Mouse (Mus musculus) kidney, embryonic 15.5 days (tissue): Measurements from ENCODE around the gene Mnx1. TPM values are rescaled to one million over a fixed set of nuclear protein-coding genes. Genes with fewer than 3 reads are reported as not detected.

Experiments used
- ATAC-seq: fragments of 200-750 bp; cut with Nextera tagmentation; replicated peaks from 2 replicates; pipeline ENCODE4 v1.8.0; 2017; ENCODE audit warnings: moderate TSS enrichment; ENCODE audit not compliant: low FRiP score
- H3K27ac ChIP-seq: fragments of 300-500 bp; sonication (generic); 2 replicates; pipeline ENCODE4 v1.5.1; 2015; ENCODE audit warnings: mild to moderate bottlenecking, inconsistent platforms
- H3K27me3 ChIP-seq: fragments of 300-500 bp; sonication (generic); 2 replicates; pipeline ENCODE4 v1.6.1; 2015; ENCODE audit warnings: inconsistent platforms
- H3K36me3 ChIP-seq: fragments of 300-500 bp; sonication (generic); 2 replicates; pipeline ENCODE4 v1.6.1; 2015; ENCODE audit warnings: inconsistent platforms
- H3K4me1 ChIP-seq: fragments of 300-500 bp; sonication (generic); 2 replicates; pipeline ENCODE4 v1.6.1; 2015; ENCODE audit warnings: inconsistent platforms
- H3K4me2 ChIP-seq: fragments of 300-500 bp; sonication (generic); 2 replicates; pipeline ENCODE4 v1.6.1; 2015; ENCODE audit warnings: moderate library complexity, mild to moderate bottlenecking, inconsistent platforms
- H3K4me3 ChIP-seq: fragments of 300-500 bp; sonication (generic); replicated peaks from 2 replicates; pipeline ENCODE4 v1.5.1; 2015; ENCODE audit warnings: mild to moderate bottlenecking, inconsistent platforms
- H3K9ac ChIP-seq: fragments of 300-500 bp; sonication (generic); 2 replicates; pipeline ENCODE4 v1.6.1; 2015; ENCODE audit warnings: mild to moderate bottlenecking, inconsistent platforms
- H3K9me3 ChIP-seq: fragments of 300-500 bp; sonication (generic); replicated peaks from 2 replicates; pipeline ENCODE4 v1.6.1; 2016; ENCODE audit warnings: inconsistent platforms
- WGBS: fragments of 180-500 bp; shearing (Covaris S2); methylation state at CpG from one replicate; pipeline ENCODE4 v1.1.7; 2015; ENCODE audit warnings: mixed read lengths; 5-methylcytosine and 5-hydroxymethylcytosine counted together
- polyA plus RNA-seq: library from polyadenylated mRNA; unstranded; fragments of >200 nt; fragmentation: Nextera tagmentation; extraction: Ambion mirVana; gene quantifications from 2 replicates; pipeline ENCODE4 v1.2.1, GENCODE M21; 2015

The Mnx1 gene
- polyA plus RNA-seq, 1 experiment from 2014 or later = not detected

DNA sequence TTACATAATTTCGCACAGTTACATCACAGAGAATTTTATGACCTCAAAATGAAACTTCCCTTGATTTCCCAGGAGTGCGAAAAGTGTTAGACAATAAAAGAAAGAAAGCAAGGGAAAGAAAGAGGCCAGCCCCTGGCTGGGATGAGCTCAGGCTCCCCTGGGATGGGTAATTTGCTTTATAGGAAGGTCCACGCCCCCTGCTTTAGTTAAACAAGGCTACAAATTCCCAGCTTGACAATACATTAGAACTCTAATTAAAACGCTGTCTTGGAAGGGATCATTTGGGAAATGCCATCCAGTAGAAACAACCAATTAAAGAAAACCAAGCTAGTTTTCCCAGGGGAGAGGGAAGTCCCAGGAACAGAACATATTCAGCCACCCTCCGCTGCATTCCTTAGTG lies 2.7 kb downstream of the Mnx1 start:
- Histone ChIP-seq H3K27me3 (peaks cover 100% of the 10 kb centered on the region), H3K9ac (no peak overlapping the region), H3K27ac (no peak overlapping the region), H3K4me1 (peaks cover 23% of the 10 kb centered on the region), H3K4me2 (no peak overlapping the region), H3K4me3 (no peak overlapping the region), H3K9me3 (no peaks in the 10 kb centered on the region), H3K36me3 (no peaks in the 10 kb centered on the region)
- ATAC-seq = no peak
- WGBS = under 1% methylated on average over 5 of the region's 5 CpGs

GRCm38 (mm10) chr5:29475041-29475440 lies 3.2 kb downstream of the Mnx1 start:
- peaks cover 100% of the 10 kb centered on the region for H3K27me3 ChIP-seq
- ATAC-seq = no peak
- H3K9me3 ChIP-seq = no peaks in the 10 kb centered on the region
- H3K4me3 ChIP-seq = no peak overlapping the region
- H3K27ac ChIP-seq = no peak overlapping the region
- WGBS = 3% methylated on average over 10 of the region's 10 CpGs
- H3K4me1 ChIP-seq = peaks cover 23% of the 10 kb centered on the region
- H3K9ac ChIP-seq = no peak overlapping the region
- H3K4me2 ChIP-seq = no peak overlapping the region
- no peaks in the 10 kb centered on the region for H3K36me3 ChIP-seq

DNA sequence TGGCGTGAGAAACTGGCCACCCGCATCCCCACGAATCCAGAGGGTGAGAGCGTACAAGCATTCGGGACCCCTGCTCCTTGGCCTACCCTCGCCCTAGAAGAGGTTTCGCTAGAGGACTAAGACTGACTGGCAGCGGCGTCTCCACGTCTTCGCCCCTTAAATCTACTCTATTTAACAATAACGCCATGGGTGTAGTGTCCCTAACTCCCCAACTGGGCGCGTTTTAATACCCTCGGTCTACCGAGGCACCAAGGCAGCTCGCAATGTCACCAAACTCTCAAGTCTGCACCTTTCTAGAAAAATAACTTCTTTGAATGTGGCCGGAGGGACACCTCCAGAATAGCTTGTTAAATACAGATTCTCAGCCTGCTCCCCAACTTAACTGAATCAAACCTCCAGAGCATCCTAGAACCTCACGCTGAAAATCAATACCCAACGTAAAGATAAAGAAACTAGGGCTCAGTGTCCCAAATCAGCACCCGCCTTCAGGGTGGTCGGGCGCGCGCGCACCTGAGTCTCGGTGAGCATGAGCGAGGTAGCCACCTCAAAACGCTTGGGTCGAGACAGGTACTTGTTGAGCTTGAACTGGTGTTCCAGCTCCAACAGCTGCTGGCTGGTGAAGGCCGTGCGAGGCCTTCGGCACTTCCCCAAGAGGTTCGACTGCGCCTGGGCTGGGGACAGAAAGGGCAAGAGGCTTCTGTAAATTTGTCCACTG lies 3.9 kb downstream of the Mnx1 start:
- peaks cover 21% of the 10 kb centered on the region for H3K4me1 ChIP-seq
- H3K27ac ChIP-seq = no peak overlapping the region
- H3K36me3 ChIP-seq = no peaks in the 10 kb centered on the region
- H3K27me3 ChIP-seq = peaks cover 100% of the 10 kb centered on the region
- H3K9me3 ChIP-seq = no peaks in the 10 kb centered on the region
- H3K4me2 ChIP-seq = no peak overlapping the region
- no peak overlapping the region for H3K4me3 ChIP-seq
- no peak for ATAC-seq
- no peak overlapping the region for H3K9ac ChIP-seq
- WGBS = 2% methylated on average over 35 of the region's 35 CpGs

DNA sequence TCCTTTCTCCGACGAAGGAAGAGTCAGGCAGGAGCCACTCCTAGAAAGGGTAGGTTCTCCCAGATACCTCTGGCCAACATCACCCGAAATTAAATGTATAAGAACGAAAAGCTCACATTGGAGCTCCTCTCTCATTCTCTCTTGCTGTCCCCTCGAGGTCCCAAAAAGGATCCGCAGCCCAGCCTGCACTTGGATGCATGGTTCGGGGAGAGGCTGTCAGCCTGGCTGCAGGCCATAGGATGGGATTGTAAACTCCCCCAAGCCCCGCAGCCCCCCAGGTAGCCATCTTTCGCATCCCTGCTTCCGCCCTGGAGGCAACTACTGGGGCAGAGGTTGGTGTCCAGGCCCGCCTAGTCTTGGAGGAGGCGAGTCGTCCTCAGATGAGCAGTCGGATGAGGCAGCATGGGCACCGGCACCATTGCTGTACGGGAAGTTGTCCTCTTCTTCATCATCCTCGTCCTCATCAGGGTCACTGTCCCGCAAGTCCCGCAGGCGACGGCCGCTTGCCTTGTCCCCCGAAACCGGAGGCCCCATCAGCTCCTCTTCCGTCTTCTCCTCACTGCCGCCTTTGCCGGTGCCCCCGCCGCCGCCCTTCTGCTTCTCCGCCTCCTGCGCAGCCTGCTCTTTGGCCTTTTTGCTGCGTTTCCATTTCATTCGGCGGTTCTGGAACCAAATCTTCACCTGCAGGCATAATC lies 4.6 kb downstream of the Mnx1 start:
- H3K27ac ChIP-seq = no peak overlapping the region
- H3K9ac ChIP-seq = no peak overlapping the region
- no peak overlapping the region for H3K4me2 ChIP-seq
- H3K4me1 ChIP-seq = peaks cover 15% of the 10 kb centered on the region
- H3K27me3 ChIP-seq = peaks cover 100% of the 10 kb centered on the region
- no peaks in the 10 kb centered on the region for H3K9me3 ChIP-seq
- H3K4me3 ChIP-seq = no peak overlapping the region
- H3K36me3 ChIP-seq = no peaks in the 10 kb centered on the region
- WGBS = under 1% methylated on average over 35 of the region's 35 CpGs
- ATAC-seq = no peak

DNA sequence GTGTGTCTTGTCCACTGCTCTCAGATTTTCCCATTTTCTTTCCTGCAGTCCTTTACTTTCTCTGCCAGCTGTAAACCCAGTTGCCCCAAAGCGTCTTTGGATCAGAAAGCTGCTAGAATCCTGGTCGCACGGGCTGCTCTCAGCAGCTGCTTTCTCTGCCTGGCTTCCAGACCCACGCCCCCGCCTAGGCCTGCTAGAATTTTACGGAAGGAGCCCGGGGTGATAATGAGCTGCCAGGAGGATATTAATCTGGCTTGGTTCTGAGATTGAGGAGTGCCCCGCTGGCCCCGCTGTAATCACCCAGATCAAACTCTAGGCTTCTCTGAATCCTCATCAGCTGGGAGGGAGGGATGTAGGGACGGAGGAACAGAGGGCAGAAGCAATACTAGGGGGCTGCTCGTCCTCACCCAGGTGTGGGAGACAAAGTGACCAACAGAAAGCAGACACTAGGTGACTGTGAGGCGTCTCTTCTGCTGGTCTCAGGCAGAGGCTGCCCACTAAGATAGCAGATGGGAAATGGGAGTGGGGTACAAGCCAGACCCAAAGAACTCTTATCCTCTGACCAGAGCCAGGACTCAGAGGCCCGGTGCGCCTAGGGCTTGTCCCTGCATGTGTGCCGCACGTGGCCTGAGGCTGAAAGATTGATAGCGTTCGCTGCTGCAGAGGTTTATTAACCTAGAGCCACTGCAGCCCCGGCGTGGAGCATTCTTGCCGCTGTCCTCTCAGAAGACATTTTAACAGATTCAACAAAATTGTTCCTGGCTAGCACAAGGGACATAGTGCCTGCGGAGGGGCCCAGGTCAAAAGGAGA lies 6.2 kb downstream of the Mnx1 start:
- ATAC-seq = no peak
- WGBS = 2% methylated on average over 22 of the region's 22 CpGs
- H3K27ac ChIP-seq = no peak overlapping the region
- peaks cover 99% of the 10 kb centered on the region for H3K27me3 ChIP-seq
- no peaks in the 10 kb centered on the region for H3K36me3 ChIP-seq
- H3K4me1 ChIP-seq = peaks cover 12% of the 10 kb centered on the region
- no peak overlapping the region for H3K4me2 ChIP-seq
- H3K9ac ChIP-seq = no peak overlapping the region
- no peaks in the 10 kb centered on the region for H3K9me3 ChIP-seq
- H3K4me3 ChIP-seq = no peak overlapping the region

DNA sequence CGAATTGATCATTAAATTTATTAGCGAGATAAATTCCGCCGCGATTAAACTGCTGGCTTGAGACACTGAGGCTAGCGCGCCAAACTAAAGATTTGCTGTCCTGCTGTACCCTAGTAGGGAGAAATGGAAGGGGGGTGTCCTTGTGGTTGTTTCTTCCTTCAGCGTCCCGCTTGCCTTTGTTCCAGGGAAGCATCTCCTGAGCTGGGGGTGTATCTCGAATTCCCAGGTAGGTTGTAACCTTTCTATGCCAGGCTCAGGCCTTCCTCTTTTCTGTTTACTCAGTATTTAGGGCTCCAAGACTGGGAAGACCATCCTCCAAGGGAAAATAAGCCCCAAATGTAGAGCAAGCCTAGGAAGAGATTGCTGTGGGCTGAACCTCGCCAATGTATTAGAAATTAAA lies 6.9 kb downstream of the Mnx1 start:
- Histone ChIP-seq H3K4me2 (no peak overlapping the region), H3K4me1 (peaks cover 12% of the 10 kb centered on the region), H3K9me3 (no peaks in the 10 kb centered on the region), H3K27ac (no peak overlapping the region), H3K4me3 (no peak overlapping the region), H3K9ac (no peak overlapping the region), H3K36me3 (no peaks in the 10 kb centered on the region), H3K27me3 (peaks cover 99% of the 10 kb centered on the region)
- ATAC-seq = no peak
- whole genome bisulfite sequencing = 3% methylated on average over 11 of the region's 11 CpGs

- H3K4me3 ChIP-seq = no peak overlapping the region
- H3K27ac ChIP-seq = no peak overlapping the region
- H3K9me3 ChIP-seq = no peaks in the 10 kb centered on the region
- ATAC-seq = no peak
- H3K4me2 ChIP-seq = no peak overlapping the region
- no peak overlapping the region for H3K9ac ChIP-seq
- peaks cover 12% of the 10 kb centered on the region for H3K4me1 ChIP-seq
- H3K27me3 ChIP-seq = peaks cover 99% of the 10 kb centered on the region
- H3K36me3 ChIP-seq = no peaks in the 10 kb centered on the region
- WGBS = 1% methylated on average over 20 of the region's 20 CpGs
Observed at GRCm38 (mm10) chr5:29470851-29471394, 7.3 kb downstream of the Mnx1 start.

DNA sequence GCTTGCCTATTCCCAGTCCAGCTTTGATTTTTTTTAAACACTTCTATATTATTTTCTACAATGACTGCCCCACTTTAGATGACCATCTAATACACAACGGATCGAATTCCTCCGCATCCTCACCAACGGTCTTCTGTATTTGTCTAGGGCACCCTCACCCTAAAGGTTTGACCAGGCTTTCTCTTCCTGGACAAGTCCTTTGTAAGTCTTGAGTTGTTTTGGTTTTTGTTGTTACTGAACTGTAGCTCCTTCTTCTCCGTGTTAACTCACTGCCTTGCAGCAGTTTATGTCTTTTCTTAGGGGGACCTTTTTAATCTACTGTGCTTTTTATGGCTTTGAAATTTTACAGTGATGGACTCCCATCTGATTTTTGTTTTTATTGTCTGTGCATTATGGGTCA lies 8.0 kb downstream of the Mnx1 start:
- no peak overlapping the region for H3K4me2 ChIP-seq
- no peak for ATAC-seq
- peaks cover 99% of the 10 kb centered on the region for H3K27me3 ChIP-seq
- peaks cover 12% of the 10 kb centered on the region for H3K4me1 ChIP-seq
- no peaks in the 10 kb centered on the region for H3K9me3 ChIP-seq
- no peak overlapping the region for H3K9ac ChIP-seq
- no peak overlapping the region for H3K4me3 ChIP-seq
- H3K27ac ChIP-seq = no peak overlapping the region
- 9% methylated on average over 5 of the region's 5 CpGs for WGBS
- no peaks in the 10 kb centered on the region for H3K36me3 ChIP-seq

- Histone ChIP-seq H3K36me3 (no peaks in the 10 kb centered on the region), H3K4me1 (peaks cover 12% of the 10 kb centered on the region), H3K9me3 (no peaks in the 10 kb centered on the region), H3K27me3 (peaks cover 93% of the 10 kb centered on the region), H3K27ac (no peak overlapping the region), H3K9ac (no peak overlapping the region), H3K4me2 (no peak overlapping the region), H3K4me3 (no peak overlapping the region)
- no peak for ATAC-seq
- 8% methylated on average over 4 of the region's 4 CpGs for WGBS
Observed at GRCm38 (mm10) chr5:29469501-29469900, 8.8 kb downstream of the Mnx1 start.

DNA sequence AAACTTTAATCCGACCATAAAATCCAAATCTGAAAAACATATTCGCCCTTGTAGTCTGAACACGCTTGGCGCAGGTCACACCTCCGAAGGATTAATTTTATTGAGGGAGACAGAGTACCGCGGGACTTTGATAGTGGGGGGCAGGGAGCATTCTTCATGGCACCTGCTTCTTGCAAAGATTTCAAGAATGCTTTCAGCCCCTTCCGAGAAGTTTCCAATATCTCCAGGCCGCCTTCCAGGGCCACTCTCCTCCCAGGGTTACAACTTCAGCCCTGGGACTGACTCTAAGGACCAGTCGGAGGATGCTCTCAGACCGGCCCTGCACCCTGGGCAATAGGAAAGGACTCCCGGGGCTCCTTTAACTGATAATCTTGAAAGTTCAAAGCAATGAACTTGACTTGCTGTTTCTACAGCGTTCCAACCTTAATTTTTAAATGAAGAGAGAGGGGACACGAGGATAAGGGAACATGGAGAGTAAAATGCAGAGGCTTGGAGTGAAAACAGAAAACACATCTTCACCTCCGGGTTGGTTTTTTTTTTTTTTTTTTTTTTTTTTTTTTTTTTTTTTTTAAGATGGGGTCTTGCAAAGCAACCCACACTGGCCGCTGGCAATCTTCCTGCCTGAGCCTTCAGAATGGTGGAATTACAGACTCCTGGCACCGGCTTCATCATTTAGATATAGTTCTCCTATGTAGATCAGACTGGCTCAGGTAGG lies 9.8 kb downstream of the Mnx1 start:
- peaks cover 12% of the 10 kb centered on the region for H3K4me1 ChIP-seq
- no peak for ATAC-seq
- H3K27me3 ChIP-seq = peaks cover 87% of the 10 kb centered on the region
- peak overlapping the region; percentile 73 for H3K4me2 ChIP-seq
- no peaks in the 10 kb centered on the region for H3K36me3 ChIP-seq
- WGBS = 1% methylated on average over 17 of the region's 17 CpGs
- H3K4me3 ChIP-seq = peak overlapping the region; percentile 47
- H3K27ac ChIP-seq = no peak overlapping the region
- no peak overlapping the region for H3K9ac ChIP-seq
- H3K9me3 ChIP-seq = no peaks in the 10 kb centered on the region

DNA sequence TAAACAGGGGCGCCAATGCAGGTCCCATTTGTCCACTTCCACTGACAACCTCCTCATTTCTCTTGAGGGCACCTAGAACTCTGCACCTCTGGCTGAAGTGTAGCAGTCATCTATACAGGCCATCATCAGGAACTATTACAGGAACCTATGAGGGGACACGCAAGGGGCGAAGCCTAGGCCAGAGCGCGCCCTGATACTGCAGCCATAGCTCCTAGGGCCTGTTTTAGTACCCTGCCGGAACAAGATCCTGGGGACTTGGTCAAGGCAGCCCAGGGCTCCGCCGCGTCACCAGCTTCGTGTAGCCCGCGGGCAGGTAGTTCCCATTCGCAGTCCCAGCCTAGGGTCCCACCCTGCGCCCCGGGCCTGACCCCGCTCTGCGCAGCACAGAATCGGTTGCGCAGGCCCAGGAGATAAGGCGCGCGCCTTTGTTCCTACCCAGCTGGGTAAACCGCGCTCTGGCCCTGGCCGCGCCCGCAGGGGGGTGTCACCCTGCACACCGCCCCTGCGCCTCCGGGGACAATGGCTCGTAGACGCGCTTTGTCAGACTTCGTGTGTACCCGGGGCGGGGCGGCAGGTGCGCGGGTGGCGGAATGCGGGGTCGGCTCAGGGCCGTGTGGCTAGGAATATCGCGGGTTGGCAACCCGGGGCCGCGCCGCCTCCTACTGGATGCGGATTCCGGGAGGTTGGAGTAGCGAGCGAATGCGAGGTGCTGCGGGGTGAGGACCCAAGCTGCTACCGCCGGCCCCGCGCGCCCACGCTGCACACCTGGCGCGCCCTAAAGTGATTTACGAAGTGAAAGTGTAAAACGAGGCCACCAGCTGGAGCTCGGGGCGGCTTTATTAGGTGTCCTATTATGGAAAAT lies 10.6 kb downstream of the Mnx1 start:
- peak overlapping the region; percentile 15; the same call in 1 of the 2 replicates for H3K9ac ChIP-seq

More for the DNA sequence above, 10.6 kb downstream of the Mnx1 start:
- Histone ChIP-seq H3K27ac (no peak overlapping the region), H3K27me3 (peaks cover 79% of the 10 kb centered on the region), H3K4me3 (peak overlapping the region; percentile 47), H3K4me2 (peak overlapping the region; percentile 73), H3K4me1 (peaks cover 12% of the 10 kb centered on the region), H3K9me3 (no peaks in the 10 kb centered on the region), H3K36me3 (no peaks in the 10 kb centered on the region)
- peak; percentile 49 for ATAC-seq
- WGBS = 4% methylated on average over 67 of the region's 67 CpGs
